Mouse (Mus musculus): ENCODE results near the gene Urb2. TPM values are rescaled to one million over a fixed set of nuclear protein-coding genes. Genes with fewer than 3 reads are reported as not detected.

Urb2 gene
- polyA plus RNA-seq, 1 experiment from 2014 or later: 11.0 TPM

- no peak for DNase-seq (ENCODE audit: low spot score)
- no peaks in the 10 kb centered on the region for H3K4me1 ChIP-seq (replicated peaks; ENCODE audit: control insufficient read depth, insufficient read depth, low read length)
- no peaks in the 10 kb centered on the region for H3K27me3 ChIP-seq (replicated peaks; ENCODE audit: control insufficient read depth, insufficient read depth, low read length)
- H3K4me3 ChIP-seq (ENCODE audit: low read depth, low read length): no peak overlapping the region
- H3K36me3 ChIP-seq (ENCODE audit: control insufficient read depth, insufficient read depth, low read length): no peaks in the 10 kb centered on the region
- no peaks in the 10 kb centered on the region for H3K9me3 ChIP-seq (ENCODE audit: control insufficient read depth, low read length)
- WGBS: 72% methylated on average over 5 of the region's 5 CpGs
- H3K4me2 ChIP-seq: no peak overlapping the region
- H3K27ac ChIP-seq (ENCODE audit: low read depth, low read length): no peak overlapping the region
- no peak for ATAC-seq (replicated peaks; ENCODE audit: low FRiP score)
- H3K9ac ChIP-seq (ENCODE audit: low read depth, low read length): no peak overlapping the region
Measured at GRCm38 (mm10) chr8:124089016-124089415, 67.7 kb downstream of the Urb2 start.

GRCm38 (mm10) chr8:124090473-124090872 lies 69.2 kb downstream of the Urb2 start:
- no peak overlapping the region for H3K4me3 ChIP-seq (ENCODE audit: low read depth, low read length)
- no peak overlapping the region for H3K4me2 ChIP-seq
- H3K36me3 ChIP-seq (ENCODE audit: control insufficient read depth, insufficient read depth, low read length): no peaks in the 10 kb centered on the region
- WGBS: 88% methylated on average over 5 of the region's 5 CpGs
- H3K27ac ChIP-seq (ENCODE audit: low read depth, low read length): no peak overlapping the region
- H3K9me3 ChIP-seq (ENCODE audit: control insufficient read depth, low read length): no peaks in the 10 kb centered on the region
- H3K27me3 ChIP-seq (replicated peaks; ENCODE audit: control insufficient read depth, insufficient read depth, low read length): no peaks in the 10 kb centered on the region
- no peak overlapping the region for H3K9ac ChIP-seq (ENCODE audit: low read depth, low read length)
- DNase-seq (ENCODE audit: low spot score) (no peak), ATAC-seq (replicated peaks; ENCODE audit: low FRiP score) (0 out of 2 replicates have a peak, but pooled peaks have one; percentile 34)
- H3K4me1 ChIP-seq (replicated peaks; ENCODE audit: control insufficient read depth, insufficient read depth, low read length): no peaks in the 10 kb centered on the region

MicroRNAs encoded within 50 kb of the gene (microRNA counts, 519-probe panel; counts per million panel counts)
- not detected for microRNA mmu-miR-1967

Small RNA genes lying within 50 kb of the gene (microRNA-seq; reads per million reads assigned to microRNA genes)
- gene Mir1967 (ENCODE audit: borderline number of aligned reads): not detected

Other genes starting within 250 kb of the Urb2 start
- gene Rab4a, start 215.5 kb upstream of the Urb2 start, polyA plus RNA-seq (2014; fragmentation: Nextera tagmentation; extraction: Ambion mirVana): 61.8 and 65.9 TPM in 2 replicates
- 4.6 and 5.2 TPM in 2 replicates for gene Ccsap, start 161.3 kb upstream of the Urb2 start, polyA plus RNA-seq (2014; fragmentation: Nextera tagmentation; extraction: Ambion mirVana)
- 2.5 and 6.7 TPM in 2 replicates for gene Acta1, start 126.8 kb upstream of the Urb2 start, polyA plus RNA-seq (2014; fragmentation: Nextera tagmentation; extraction: Ambion mirVana)
- gene Nup133, start 72.2 kb upstream of the Urb2 start, polyA plus RNA-seq (2014; fragmentation: Nextera tagmentation; extraction: Ambion mirVana): 47.4 and 49.3 TPM in 2 replicates
- gene Abcb10, start 38.4 kb upstream of the Urb2 start, polyA plus RNA-seq (2014; fragmentation: Nextera tagmentation; extraction: Ambion mirVana): 115 and 134 TPM in 2 replicates
- 62.5 and 67.4 TPM in 2 replicates for gene Taf5l, start 111 bp upstream of the Urb2 start, polyA plus RNA-seq (2014; fragmentation: Nextera tagmentation; extraction: Ambion mirVana)
- 46.6 and 48.6 TPM in 2 replicates for gene Galnt2, start 209.9 kb downstream of the Urb2 start, polyA plus RNA-seq (2014; fragmentation: Nextera tagmentation; extraction: Ambion mirVana)

All from liver, embryonic 11.5 days (tissue).